Mouse (Mus musculus): ENCODE measurements around the gene Hyal3. TPM values are rescaled to one million over a fixed set of nuclear protein-coding genes. Genes with fewer than 3 reads are reported as not detected.
A peak's percentile ranks its signal among the peaks of the same experiment; 100 is the strongest.
"Not testable (repeated sequence)": the region's sequence is repeated elsewhere in the genome, so short reads cannot be mapped to it uniquely, and the experiment has no call there.

The Hyal3 gene
- polyA plus RNA-seq, 2 experiments from 2014 or later, result 0.90 to 1.4 TPM

DNA sequence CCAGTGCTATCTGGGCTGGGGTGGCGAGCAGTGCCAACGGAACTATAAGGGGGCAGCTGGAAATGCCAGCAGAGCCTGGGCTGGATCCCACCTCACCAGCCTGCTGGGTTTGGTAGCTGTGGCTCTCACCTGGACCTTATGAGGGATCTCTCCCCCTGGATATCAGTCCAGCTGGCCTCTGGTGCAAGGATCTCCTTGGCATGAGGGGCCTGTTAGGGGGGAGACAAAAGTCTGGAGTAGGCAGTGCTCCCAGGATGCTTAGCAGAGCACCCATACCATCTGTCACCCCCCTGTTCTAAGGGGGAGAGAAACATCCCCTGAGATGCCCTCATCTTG is 8.3 kb upstream of the Hyal3 start:
- no peak for ATAC-seq

DNA sequence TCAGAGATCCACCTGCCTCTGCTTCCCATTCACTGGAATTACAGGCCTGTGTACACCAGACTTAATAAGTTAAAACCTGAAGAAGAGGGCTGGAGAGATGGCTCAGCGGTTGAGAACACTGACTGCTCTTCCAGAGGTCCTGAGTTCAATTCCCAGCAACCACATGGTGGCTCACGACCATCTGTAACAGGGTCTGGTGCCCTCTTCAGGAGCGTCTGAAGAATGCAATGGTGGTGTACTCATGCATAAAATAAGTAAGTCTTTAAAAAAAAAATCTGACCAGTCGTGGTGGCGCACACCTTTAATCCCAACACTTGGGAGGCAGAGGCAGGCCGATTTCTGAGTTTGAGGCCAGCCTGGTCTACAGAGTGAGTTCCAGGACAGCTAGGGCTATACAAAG is 6.8 kb upstream of the Hyal3 start:
- not testable (repeated sequence) for ATAC-seq

DNA sequence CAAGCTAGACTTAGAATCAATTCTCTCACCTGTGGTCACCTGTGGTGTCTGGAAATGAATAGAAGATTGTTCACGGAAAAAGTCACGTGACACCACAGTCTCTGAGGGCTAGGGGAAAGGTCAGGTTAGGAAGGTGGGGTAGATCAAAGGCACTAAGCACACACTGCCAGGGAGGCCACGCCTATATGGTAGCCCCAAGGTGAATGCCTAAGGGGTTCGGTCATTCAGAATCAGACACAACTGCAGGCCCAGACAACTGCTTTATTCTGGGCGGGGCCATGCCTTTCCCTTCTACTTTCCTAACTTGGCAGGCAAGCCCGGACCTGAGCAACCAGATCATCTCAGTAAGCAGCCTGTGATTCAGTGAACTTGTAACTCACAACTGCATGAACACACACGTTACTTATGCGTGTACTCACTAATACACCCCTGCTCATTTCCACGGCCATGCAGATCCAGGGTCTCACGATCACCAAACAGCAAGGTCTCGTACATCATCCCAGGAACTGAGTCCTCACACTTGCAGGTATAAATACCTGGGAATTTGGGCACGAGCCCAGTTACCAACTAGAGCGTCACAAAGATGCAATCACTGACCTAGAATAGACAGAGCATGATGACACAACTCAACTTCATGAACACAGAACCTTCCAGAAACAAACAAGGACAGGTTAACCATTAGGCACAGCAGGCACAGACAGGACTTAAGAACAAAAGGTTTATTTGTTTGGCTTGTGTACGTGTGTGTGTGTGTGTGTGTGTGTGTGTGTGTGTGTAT is 4.8 kb upstream of the Hyal3 start:
- ATAC-seq, result no peak

DNA sequence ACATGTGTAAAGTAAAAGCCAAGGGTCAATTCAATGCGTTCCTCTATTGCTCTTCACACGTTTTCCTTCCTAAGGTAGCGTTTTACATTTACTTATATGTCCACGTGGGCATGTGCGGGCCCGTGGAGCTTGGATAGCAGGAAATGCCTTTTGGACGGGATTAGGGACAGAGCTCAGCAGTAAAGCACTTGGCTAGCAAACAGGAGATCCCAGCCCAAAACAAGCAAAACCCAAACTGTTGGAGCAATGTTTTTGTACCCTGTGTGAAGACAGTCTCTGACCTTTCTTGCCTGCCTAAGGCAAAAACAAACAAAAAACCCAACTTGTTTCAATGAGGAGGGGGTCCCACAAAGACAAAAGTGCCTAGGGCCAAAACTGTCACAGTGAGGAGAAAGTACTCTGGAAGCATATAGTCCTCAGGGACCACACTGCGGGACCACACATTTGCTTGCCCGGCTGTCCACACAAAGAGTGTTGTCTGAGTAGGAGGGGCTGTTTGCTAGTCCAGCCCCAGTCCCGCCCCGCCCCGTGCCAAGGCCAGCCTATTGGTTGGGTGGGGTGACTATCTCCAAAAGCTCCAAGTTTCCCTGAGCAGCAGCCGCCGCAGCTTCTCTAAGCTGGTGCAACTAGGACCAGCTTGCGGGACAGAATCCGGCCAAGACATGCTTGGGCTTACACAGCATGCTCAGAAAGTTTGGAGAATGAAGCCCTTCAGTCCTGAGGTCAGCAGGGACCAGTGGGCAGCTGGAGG is 4.1 kb upstream of the Hyal3 start, which contains the start of gene Hyal1:
Hyal1 (plus strand) TSS at position 571 of the 751 bp plus-strand sequence.
- ATAC-seq, result no peak

DNA sequence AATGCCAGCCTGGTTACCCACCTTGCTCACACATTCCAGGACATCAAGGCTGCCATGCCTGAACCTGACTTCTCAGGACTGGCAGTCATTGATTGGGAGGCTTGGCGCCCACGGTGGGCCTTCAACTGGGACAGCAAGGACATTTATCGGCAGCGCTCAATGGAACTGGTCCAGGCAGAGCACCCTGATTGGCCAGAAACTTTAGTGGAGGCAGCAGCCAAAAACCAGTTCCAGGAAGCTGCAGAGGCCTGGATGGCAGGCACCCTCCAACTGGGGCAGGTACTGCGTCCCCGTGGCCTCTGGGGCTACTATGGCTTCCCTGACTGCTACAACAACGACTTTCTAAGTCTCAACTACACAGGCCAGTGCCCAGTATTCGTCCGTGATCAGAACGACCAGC is 2.7 kb upstream of the Hyal3 start:
- ATAC-seq, result no peak

DNA sequence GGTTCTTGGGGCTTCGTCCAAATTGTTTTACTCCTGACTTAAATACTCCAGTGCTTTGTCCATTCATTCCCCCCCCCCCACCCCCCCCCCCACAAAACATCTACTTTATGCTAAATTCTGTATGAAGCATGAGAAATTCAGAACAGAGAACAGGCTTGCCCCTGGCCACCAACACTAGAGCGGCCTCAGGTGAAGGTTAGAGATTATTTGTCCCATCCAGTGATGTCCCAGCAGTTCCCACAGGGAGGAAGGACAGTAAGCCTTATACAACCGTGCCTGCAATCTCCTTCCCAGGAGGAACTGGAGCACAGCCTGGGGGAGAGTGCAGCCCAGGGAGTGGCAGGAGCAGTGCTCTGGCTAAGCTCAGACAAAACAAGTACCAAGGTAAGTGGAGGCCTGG is 2.0 kb upstream of the Hyal3 start, which contains the start of gene Naa80:
Naa80 (plus strand) TSS at position 301 of the 400 bp plus-strand sequence.
- ATAC-seq, result no peak

DNA sequence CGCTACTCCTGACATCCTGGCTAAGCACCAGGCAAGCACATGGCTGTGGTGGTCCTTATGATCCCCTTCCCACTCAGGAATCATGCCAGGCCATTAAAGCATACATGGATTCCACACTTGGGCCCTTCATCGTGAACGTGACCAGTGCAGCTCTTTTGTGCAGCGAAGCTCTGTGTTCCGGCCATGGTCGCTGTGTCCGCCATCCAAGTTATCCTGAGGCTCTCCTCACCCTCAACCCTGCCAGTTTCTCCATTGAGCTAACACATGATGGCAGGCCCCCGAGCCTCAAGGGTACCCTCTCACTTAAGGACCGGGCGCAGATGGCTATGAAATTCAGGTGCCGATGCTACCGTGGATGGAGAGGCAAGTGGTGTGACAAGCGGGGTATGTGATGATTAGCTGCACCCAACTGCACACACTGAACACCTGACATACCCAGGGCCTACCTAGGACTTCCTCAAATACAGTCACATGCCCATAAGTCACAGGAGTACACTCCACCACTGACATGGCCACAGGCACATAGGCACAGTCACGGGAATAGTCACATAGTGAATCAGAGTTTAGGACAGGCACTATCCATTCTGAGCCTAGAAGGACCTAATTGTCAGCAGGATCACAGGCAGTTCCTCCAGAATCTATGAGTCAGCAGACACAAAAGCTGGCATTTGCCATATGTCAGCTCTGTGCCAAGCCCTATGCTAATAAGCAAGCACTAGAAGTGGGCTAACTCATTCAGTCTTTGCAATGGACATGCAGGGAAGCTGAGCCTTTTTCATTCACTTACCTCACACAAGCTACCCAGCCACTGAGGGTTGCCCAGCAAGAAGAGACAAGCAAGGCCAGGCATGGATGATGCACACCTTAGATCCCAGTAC is 1.4 kb upstream of the Hyal3 start:
- ATAC-seq, result no peak

DNA sequence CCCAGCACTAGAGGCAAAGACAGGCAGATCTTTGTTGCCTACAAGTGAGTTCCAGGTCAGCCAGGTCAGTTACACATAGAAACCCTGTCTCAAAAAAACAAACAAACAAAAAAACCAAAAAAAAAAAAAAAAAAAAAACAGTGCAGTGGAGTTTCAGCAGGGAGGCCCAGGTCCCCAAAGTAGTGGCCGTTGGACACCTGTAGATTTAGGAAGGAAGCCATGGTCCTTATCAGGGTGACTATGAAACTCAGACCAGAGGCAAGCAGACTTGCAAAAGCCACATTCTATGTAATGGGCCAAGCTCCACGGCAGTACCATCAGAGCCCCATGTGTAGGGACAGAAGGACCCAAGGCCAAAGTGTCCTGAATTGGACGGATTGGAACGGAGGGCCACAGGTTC is 966 bp downstream of the Hyal3 start:
- ATAC-seq, result no peak

DNA sequence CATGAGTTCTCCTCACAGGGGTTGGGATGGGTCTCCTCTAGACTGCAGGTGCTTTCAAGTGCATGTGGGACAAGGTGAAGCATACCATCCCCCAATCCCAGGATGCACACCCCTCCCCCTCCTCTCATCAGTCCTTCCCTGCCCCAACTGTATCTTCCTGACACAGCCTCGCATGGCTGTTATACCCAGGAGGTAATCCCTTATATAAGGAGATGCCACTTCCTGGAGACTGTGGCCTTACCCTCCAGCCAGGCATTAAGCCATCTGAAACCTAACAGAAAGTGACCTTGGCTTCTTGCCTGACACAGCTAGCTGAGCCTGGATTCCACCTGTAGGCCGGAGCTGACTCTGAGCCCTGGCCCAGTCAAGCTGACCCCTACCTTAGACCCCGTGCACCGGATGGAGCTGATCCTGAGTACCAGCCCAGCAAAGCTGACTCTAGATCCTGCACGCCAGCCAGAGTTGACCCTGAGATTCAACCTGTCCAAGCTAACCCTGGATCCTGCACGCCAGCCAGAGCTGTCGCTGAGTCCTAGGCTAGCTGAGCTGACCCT is 2.0 kb downstream of the Hyal3 start:
- no peak for ATAC-seq

DNA sequence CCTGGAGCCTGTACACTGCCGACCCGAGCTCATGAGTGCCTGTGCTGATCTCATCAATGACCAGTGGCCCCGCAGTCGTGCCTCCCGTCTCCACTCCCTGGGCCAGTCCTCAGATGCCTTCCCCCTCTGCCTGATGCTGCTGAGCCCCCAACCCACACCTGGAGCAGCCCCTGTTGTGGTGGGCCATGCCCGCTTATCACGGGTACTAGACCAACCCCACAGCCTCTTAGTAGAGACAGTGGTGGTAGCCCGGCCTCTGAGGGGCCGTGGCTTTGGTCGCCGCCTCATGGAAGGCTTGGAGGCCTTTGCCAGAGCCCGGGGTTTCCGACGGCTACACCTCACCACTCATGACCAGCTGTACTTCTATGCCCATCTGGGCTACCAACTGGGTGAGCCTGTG is 2.6 kb downstream of the Hyal3 start:
- ATAC-seq, result no peak

DNA sequence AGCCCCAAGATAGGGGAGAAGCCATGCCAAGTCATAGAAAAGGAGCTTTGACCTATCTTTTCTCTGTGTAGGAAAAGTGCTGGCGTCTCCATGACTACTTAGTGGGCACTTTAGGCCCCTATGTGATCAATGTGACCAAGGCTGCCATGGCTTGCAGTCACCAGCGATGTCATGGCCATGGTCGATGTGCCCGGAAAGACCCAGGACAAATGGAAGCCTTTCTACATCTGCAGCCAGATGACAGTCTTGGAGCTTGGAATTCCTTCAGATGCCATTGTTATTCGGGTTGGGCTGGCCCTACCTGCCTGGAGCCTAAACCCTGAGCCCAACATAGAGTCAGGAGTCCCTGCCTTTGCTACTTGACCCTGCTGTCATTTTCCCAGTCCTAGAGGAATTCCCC is 5.9 kb downstream of the Hyal3 start:
- no peak for ATAC-seq

DNA sequence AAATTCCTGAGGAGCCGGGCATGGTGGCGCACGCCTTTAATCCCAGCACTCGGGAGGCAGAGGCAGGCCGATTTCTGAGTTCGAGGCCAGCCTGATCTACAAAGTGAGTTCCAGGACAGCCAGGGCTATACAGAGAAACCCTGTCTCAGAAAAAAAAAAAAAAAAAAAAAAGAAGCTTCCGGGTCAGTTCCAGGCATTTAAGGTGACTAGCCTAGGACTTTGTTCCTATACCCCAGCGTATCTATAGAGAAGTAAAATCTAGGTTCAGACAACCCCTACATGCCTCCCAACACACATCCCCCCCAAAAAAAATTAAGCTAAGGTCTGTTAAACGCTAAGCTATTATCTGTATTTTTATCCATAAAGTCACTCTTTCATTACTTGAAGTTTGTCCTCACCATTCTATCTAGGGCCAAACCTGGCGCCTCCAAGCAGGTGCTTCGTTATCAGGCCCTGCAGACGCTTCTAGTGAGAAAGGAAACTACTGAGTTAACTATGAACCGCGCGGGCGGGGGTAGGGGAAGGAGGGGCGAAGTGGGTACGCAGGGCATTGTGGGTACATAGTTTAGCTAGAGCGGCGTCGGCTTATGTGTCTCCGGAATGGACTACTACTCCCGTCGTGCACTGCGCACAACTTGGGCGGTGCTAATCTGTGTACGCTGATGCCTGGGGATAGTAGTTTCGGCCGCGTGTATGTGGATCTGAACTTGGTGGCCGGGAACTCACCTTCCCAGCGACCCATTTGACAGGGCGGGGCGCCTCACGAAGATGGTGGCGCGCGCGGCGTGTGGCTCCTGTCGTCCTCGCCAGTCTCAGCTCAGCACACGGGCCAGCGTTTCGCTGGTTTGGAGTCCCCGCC is 6.6 kb downstream of the Hyal3 start, which contains the start of gene Ifrd2:
Ifrd2 (plus strand) TSS at position 669 of the 859 bp plus-strand sequence.
- peak; percentile 99 for ATAC-seq

DNA sequence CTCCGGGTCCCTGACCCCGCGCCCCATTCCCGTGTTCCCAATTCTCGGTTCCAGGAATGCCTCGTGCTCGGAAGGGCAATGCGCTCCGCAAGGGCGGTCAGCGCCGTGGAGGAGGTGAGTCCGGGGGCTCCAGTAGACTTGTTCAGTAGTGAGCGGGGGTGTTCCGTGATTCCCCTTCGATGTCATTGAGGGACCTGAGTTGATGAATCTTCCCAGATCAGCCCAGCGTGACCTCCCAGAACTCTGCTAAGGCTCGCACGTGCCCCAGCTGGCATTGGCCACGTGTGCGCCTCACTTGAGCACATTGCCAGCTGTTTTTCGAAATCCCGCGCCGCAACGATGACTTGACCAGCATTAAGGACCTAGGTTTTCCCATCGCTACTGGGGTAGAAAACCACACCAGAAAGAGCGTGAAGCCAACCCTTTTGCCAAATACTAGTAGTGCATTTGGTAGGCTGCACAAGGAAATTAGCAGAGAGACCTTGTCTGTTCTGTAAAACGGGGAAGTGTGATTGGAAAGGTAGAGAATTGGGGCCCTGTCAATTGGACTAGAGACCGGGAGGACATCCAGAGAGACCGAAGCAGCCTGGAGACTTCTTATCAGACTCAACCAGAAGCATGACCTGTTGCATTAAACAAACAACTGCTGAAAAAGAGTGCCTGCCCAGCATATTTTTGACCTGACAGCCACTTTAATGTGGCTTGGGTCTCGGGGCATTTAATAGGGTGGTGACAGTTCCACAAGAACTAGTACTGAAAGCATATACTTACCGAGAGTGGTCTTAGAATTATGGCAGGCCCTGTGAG is 7.4 kb downstream of the Hyal3 start:
- ATAC-seq, result peak; percentile 5

DNA sequence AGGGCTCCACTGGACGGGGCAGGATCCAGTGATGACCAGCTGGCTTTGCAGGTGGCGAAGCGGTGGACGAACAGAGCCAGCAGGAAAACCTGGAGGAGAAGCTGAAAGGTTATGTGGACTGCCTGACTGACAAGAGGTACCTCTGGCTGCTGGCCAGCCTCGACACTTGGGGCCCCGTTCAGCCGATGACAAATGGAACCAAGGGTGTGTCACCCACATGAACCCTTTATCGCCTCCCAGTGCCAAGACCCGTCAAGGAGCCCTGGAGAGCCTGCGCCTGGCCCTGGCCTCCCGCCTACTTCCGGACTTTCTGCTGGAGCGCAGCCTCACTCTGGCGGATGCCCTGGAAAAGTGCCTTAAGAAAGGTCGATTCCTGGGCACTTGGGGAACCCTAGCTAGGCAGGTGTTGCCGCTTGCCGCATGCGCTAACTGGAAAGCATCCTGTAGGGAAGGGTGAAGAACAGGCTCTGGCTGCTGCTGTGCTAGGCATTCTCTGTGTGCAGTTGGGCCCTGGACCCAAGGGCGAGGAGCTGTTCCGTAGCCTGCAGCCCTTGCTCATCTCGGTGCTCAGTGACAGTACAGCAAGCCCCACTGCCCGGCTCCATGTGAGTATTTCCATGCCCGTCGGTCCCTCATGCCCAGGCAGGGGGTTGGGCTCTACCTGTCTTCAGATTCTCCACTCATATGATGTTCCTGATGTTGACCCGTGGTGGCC is 9.6 kb downstream of the Hyal3 start:
- ATAC-seq, result no peak

DNA sequence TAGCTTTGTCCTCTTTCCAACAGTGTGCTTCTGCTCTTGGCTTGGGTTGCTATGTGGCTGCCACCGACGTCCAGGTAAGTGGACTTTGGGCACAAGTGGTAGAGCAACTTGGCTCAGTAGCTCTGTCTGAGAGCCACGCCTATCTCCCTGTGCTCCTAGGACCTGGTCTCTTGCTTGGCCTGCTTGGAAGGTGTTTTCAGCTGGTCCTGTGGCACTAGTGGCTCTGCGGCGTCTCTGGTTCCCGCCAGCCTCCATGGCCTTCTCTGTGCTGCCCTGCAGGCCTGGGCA is 10.1 kb downstream of the Hyal3 start:
- no peak for ATAC-seq

DNA sequence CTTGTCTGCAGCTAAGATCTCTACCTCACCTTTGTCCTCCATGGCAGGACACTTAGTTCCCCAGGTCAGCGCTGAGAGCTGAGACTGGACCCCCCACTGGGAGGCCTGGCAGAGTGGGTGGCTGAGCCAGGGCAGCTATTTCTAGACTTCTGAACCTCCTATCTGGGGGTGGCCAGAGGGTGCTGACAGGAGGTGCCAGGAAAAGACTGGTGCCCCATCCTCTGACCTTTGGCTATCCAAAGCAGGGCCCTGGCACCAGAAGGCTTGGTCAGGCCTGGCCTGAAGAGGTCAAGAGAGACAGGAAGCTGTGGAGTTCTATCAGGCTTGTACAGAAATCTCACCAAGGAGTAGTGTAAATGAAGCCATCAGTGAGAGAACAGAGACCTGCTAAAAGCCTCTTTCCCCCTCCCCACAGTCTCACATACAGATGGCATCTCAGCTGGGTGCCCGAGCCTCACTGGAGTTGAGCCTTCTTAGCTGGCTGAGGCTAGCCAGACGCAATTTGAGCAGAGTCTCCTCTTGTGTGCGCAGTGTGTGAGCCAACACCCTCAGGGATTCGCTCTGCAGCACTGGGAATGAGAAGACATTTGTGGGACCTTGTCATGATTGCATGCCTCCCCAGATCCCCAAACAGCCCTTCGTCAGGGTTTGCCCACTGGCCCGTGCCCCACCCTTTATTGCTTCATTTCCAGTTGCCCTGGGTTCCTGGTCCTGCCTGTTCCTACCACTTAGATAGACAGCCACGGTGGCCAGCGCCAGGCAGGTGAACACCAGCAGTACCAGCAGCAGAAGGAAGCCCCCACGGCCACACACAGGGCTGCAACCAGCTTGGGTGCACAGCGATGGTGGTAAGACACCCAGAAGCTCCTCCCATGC is 12.7 kb downstream of the Hyal3 start:
- no peak for ATAC-seq

DNA sequence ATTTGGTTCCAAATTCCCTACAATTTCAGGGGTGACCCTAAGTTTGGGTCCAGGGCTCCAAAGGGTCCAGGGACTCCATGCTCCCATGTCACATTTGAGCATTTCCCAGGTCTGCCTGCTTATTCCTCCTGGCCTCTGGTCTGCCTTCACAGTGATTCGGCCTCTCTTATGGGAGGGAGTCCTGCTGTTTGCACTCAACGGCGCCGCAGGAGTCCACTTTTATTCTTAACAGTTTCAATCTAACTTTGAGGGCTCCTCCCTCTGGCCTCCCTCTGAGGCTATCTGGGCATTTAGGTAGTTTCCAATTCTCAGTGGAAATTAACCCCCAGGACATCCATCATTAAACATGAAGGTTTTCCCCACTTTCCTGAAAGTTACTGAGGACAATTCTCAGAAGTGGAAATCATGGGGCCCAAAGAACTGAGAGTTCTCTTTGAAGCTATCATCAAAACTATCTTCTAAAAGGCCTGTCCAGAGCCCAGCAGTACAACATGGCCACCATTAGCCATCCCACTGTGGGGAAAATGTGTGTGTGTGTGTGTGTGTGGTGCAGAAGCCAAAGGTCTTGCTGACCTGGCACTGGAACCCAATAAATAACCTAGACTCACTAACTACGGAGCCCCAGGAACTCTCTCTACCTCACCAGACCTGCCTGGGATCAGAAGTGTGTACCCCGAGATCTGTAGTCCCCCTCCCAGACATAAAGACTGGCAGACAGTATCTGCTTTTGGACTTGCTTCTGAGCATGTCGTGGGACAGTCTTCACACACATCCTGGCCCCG is 13.9 kb downstream of the Hyal3 start:
- no peak for ATAC-seq
